Mouse (Mus musculus) yolk sac, embryonic 10.5 days (tissue): ENCODE results near the gene Rin2.
A peak's percentile ranks its signal among the peaks of the same experiment; 100 is the strongest.
"Not testable (repeated sequence)": the region's sequence is repeated elsewhere in the genome, so short reads cannot be mapped to it uniquely, and the experiment has no call there.

Experiments used
- DNase-seq: peaks from one replicate; pipeline ENCODE4 v3.0.0-alpha.2; 2017; ENCODE audit warnings: low spot score

Rin2 gene

GRCm38 (mm10) chr2:145900318-145900717 is 225.3 kb downstream of the Rin2 start:
- not testable (repeated sequence) for DNase-seq

- no peak for DNase-seq
Measured at GRCm38 (mm10) chr2:145901861-145902260, 226.8 kb downstream of the Rin2 start, which contains the start of gene Naa20. TSS of gene Naa20 (plus strand) at chr2:145902099.

- DNase-seq, result peak; percentile 89
Measured at GRCm38 (mm10) chr2:145903061-145903901, 228.3 kb downstream of the Rin2 start.

- DNase-seq, result no peak
Measured at GRCm38 (mm10) chr2:145903983-145904616, 229.1 kb downstream of the Rin2 start.

- no peak for DNase-seq
Measured at GRCm38 (mm10) chr2:145905156-145905555, 230.1 kb downstream of the Rin2 start.

GRCm38 (mm10) chr2:145905884-145906283 is 230.9 kb downstream of the Rin2 start:
- not testable (repeated sequence) for DNase-seq

- no peak for DNase-seq
Measured at GRCm38 (mm10) chr2:145920941-145921650, 246.1 kb downstream of the Rin2 start.

GRCm38 (mm10) chr2:145934339-145935231 is 259.6 kb downstream of the Rin2 start, which contains the start of the genes Cfap61 and Crnkl1:
TSS of gene Cfap61 (plus strand) at chr2:145934784.
TSS of gene Crnkl1 (minus strand) at chr2:145935014.
- DNase-seq, result peak; percentile 95

- no peak for DNase-seq
Measured at GRCm38 (mm10) chr2:145936975-145937374, 262.0 kb downstream of the Rin2 start.
